Mouse (Mus musculus): ENCODE measurements around the gene Ifnk. TPM values are rescaled to one million over a fixed set of nuclear protein-coding genes. Genes with fewer than 3 reads are reported as not detected.

Ifnk gene
- polyA plus RNA-seq, 1 experiment: not detected

- Histone ChIP-seq H3K4me3 (no peak overlapping the region), H3K4me2 (ENCODE audit: low read depth) (no peak overlapping the region), H3K36me3 (ENCODE audit: control insufficient read depth, insufficient read depth) (no peaks in the 10 kb centered on the region), H3K79me2 (ENCODE audit: control insufficient read depth, insufficient read depth) (no peaks in the 10 kb centered on the region), H3ac (ENCODE audit: control insufficient read depth, insufficient read length) (no peak overlapping the region), H3K27me3 (ENCODE audit: control insufficient read depth, insufficient read depth, insufficient read length) (no peaks in the 10 kb centered on the region)
- TF ChIP-seq USF1 (IDR thresholded peaks at IDR 0.05; ENCODE audit: low read depth) (no peak), POLR2A (IDR thresholded peaks at IDR 0.05; ENCODE audit: insufficient read length, low read depth) (no peak), POLR2AphosphoS2 (IDR thresholded peaks at IDR 0.05; ENCODE audit: insufficient read length, low read depth) (no peak), SRF (IDR thresholded peaks at IDR 0.05; ENCODE audit: control insufficient read depth, insufficient read length, low read depth) (no peak), TCF12 (IDR thresholded peaks at IDR 0.05; ENCODE audit: insufficient read depth, poor library complexity, severe bottlenecking) (no peak), REST (IDR thresholded peaks at IDR 0.05; ENCODE audit: insufficient read depth, insufficient read length) (no peak), MYOD1 (IDR thresholded peaks at IDR 0.05; ENCODE audit: control insufficient read depth in 1 of 3, insufficient read length in 2 of 3, low read depth in 2 of 3) (no peak), MAX (IDR thresholded peaks at IDR 0.05; ENCODE audit: low read depth) (no peak), CEBPB (IDR thresholded peaks at IDR 0.05; ENCODE audit: insufficient read depth, poor library complexity, severe bottlenecking) (no peak), MYOG (IDR thresholded peaks at IDR 0.05; ENCODE audit: control insufficient read depth in 1 of 3, insufficient read depth in 1 of 3, insufficient read length in 2 of 3, low read depth in 2 of 3) (no peak), TCF3 (IDR thresholded peaks at IDR 0.05; ENCODE audit: insufficient read length, low read depth) (no peak), E2F4 (IDR thresholded peaks at IDR 0.05; ENCODE audit: insufficient read depth) (no peak)
Observed at GRCm38 (mm10) chr4:35125299-35125777, 26.5 kb upstream of the Ifnk start.

- Histone ChIP-seq H3K79me2 (ENCODE audit: control insufficient read depth, insufficient read depth) (no peaks in the 10 kb centered on the region), H3K4me2 (ENCODE audit: low read depth) (no peak overlapping the region), H3K4me3 (no peak overlapping the region), H3ac (ENCODE audit: control insufficient read depth, insufficient read length) (no peak overlapping the region), H3K36me3 (ENCODE audit: control insufficient read depth, insufficient read depth) (no peaks in the 10 kb centered on the region), H3K27me3 (ENCODE audit: control insufficient read depth, insufficient read depth, insufficient read length) (no peaks in the 10 kb centered on the region)
- no peak for TF ChIP-seq TCF3 (IDR thresholded peaks at IDR 0.05; ENCODE audit: insufficient read length, low read depth)
- TF ChIP-seq POLR2A (IDR thresholded peaks at IDR 0.05; ENCODE audit: insufficient read length, low read depth): no peak
- TF ChIP-seq SRF (IDR thresholded peaks at IDR 0.05; ENCODE audit: control insufficient read depth, insufficient read length, low read depth): no peak
- TF ChIP-seq E2F4 (IDR thresholded peaks at IDR 0.05; ENCODE audit: insufficient read depth): no peak
- no peak for TF ChIP-seq TCF12 (IDR thresholded peaks at IDR 0.05; ENCODE audit: insufficient read depth, poor library complexity, severe bottlenecking)
- no peak for TF ChIP-seq MAX (IDR thresholded peaks at IDR 0.05; ENCODE audit: low read depth)
- no peak for TF ChIP-seq USF1 (IDR thresholded peaks at IDR 0.05; ENCODE audit: low read depth)
- TF ChIP-seq REST (IDR thresholded peaks at IDR 0.05; ENCODE audit: insufficient read depth, insufficient read length): no peak
- TF ChIP-seq CEBPB (IDR thresholded peaks at IDR 0.05; ENCODE audit: insufficient read depth, poor library complexity, severe bottlenecking): no peak
- no peak for TF ChIP-seq POLR2AphosphoS2 (IDR thresholded peaks at IDR 0.05; ENCODE audit: insufficient read length, low read depth)
- TF ChIP-seq MYOD1 (IDR thresholded peaks at IDR 0.05; ENCODE audit: control insufficient read depth in 1 of 3, insufficient read length in 2 of 3, low read depth in 2 of 3): no peak
- TF ChIP-seq MYOG (IDR thresholded peaks at IDR 0.05; ENCODE audit: control insufficient read depth in 1 of 3, insufficient read depth in 1 of 3, insufficient read length in 2 of 3, low read depth in 2 of 3): no peak
Observed at GRCm38 (mm10) chr4:35126776-35127175, 25.1 kb upstream of the Ifnk start.

- TF ChIP-seq E2F4 (IDR thresholded peaks at IDR 0.05; ENCODE audit: insufficient read depth) (no peak), SRF (IDR thresholded peaks at IDR 0.05; ENCODE audit: control insufficient read depth, insufficient read length, low read depth) (no peak), MYOG (IDR thresholded peaks at IDR 0.05; ENCODE audit: control insufficient read depth in 1 of 3, insufficient read depth in 1 of 3, insufficient read length in 2 of 3, low read depth in 2 of 3) (no peak), MAX (IDR thresholded peaks at IDR 0.05; ENCODE audit: low read depth) (no peak), REST (IDR thresholded peaks at IDR 0.05; ENCODE audit: insufficient read depth, insufficient read length) (no peak), USF1 (IDR thresholded peaks at IDR 0.05; ENCODE audit: low read depth) (no peak), POLR2AphosphoS2 (IDR thresholded peaks at IDR 0.05; ENCODE audit: insufficient read length, low read depth) (no peak), POLR2A (IDR thresholded peaks at IDR 0.05; ENCODE audit: insufficient read length, low read depth) (no peak), TCF12 (IDR thresholded peaks at IDR 0.05; ENCODE audit: insufficient read depth, poor library complexity, severe bottlenecking) (no peak), MYOD1 (IDR thresholded peaks at IDR 0.05; ENCODE audit: control insufficient read depth in 1 of 3, insufficient read length in 2 of 3, low read depth in 2 of 3) (no peak), CEBPB (IDR thresholded peaks at IDR 0.05; ENCODE audit: insufficient read depth, poor library complexity, severe bottlenecking) (no peak), TCF3 (IDR thresholded peaks at IDR 0.05; ENCODE audit: insufficient read length, low read depth) (no peak)
- Histone ChIP-seq H3K36me3 (ENCODE audit: control insufficient read depth, insufficient read depth) (no peaks in the 10 kb centered on the region), H3ac (ENCODE audit: control insufficient read depth, insufficient read length) (no peak overlapping the region), H3K4me2 (ENCODE audit: low read depth) (no peak overlapping the region), H3K79me2 (ENCODE audit: control insufficient read depth, insufficient read depth) (no peaks in the 10 kb centered on the region), H3K4me3 (no peak overlapping the region), H3K27me3 (ENCODE audit: control insufficient read depth, insufficient read depth, insufficient read length) (no peaks in the 10 kb centered on the region)
Observed at GRCm38 (mm10) chr4:35127759-35128158, 24.1 kb upstream of the Ifnk start.

- TF ChIP-seq CEBPB (IDR thresholded peaks at IDR 0.05; ENCODE audit: insufficient read depth, poor library complexity, severe bottlenecking) (no peak), POLR2A (IDR thresholded peaks at IDR 0.05; ENCODE audit: insufficient read length, low read depth) (no peak), TCF3 (IDR thresholded peaks at IDR 0.05; ENCODE audit: insufficient read length, low read depth) (no peak), SRF (IDR thresholded peaks at IDR 0.05; ENCODE audit: control insufficient read depth, insufficient read length, low read depth) (no peak), E2F4 (IDR thresholded peaks at IDR 0.05; ENCODE audit: insufficient read depth) (no peak), POLR2AphosphoS2 (IDR thresholded peaks at IDR 0.05; ENCODE audit: insufficient read length, low read depth) (no peak), USF1 (IDR thresholded peaks at IDR 0.05; ENCODE audit: low read depth) (no peak), MYOD1 (IDR thresholded peaks at IDR 0.05; ENCODE audit: control insufficient read depth in 1 of 3, insufficient read length in 2 of 3, low read depth in 2 of 3) (no peak)
- H3K79me2 ChIP-seq (ENCODE audit: control insufficient read depth, insufficient read depth): no peaks in the 10 kb centered on the region
- H3K27me3 ChIP-seq (ENCODE audit: control insufficient read depth, insufficient read depth, insufficient read length): no peaks in the 10 kb centered on the region
- H3K36me3 ChIP-seq (ENCODE audit: control insufficient read depth, insufficient read depth): no peaks in the 10 kb centered on the region
- H3K4me3 ChIP-seq: no peak overlapping the region
- no peak overlapping the region for H3ac ChIP-seq (ENCODE audit: control insufficient read depth, insufficient read length)
- no peak overlapping the region for H3K4me2 ChIP-seq (ENCODE audit: low read depth)
Observed at GRCm38 (mm10) chr4:35130411-35130948, 21.4 kb upstream of the Ifnk start.
